Mouse (Mus musculus) spleen, adult 2 months (tissue): ENCODE results near the gene Scube2. TPM values are rescaled to one million over a fixed set of nuclear protein-coding genes. Genes with fewer than 3 reads are reported as not detected.

ENCODE experiments used
- DNase-seq, 2 experiments: peaks; one replicate each; pipeline versions ENCODE4 v3.0.0 to v3.0.0-alpha.2; 2012 to 2021; ENCODE audit warnings: low spot score in 2 of 2, low read depth in 1 of 2
- H3K27ac ChIP-seq: fragments of 200-500 bp; 2 replicates; pipeline ENCODE4 v1.5.1; 2012; ENCODE audit warnings: low read length, inconsistent platforms; ENCODE audit not compliant: insufficient read depth
- H3K27me3 ChIP-seq: fragments of 200-500 bp; 2 replicates; pipeline ENCODE4 v1.6.1; 2012; ENCODE audit warnings: mild to moderate bottlenecking, moderate library complexity, low read length, inconsistent platforms; ENCODE audit not compliant: control insufficient read depth, insufficient read depth
- H3K36me3 ChIP-seq: fragments of 200-500 bp; 2 replicates; pipeline ENCODE4 v1.6.1; 2012; ENCODE audit warnings: mild to moderate bottlenecking, low read length, inconsistent platforms; ENCODE audit not compliant: control insufficient read depth, insufficient read depth
- H3K4me1 ChIP-seq: fragments of 200-500 bp; 2 replicates; pipeline ENCODE4 v1.6.1; 2011; ENCODE audit warnings: inconsistent platforms; ENCODE audit not compliant: control insufficient read depth, insufficient read depth, insufficient read length
- H3K4me3 ChIP-seq: fragments of 200-500 bp; 2 replicates; pipeline ENCODE4 v1.5.1; 2011; ENCODE audit warnings: mild to moderate bottlenecking, inconsistent platforms; ENCODE audit not compliant: insufficient read depth, insufficient read length; ENCODE audit errors: extremely low read depth
- CTCF ChIP-seq: fragments of 200-500 bp; IDR thresholded peaks from 2 replicates; pipeline ENCODE4 v1.5.1; 2011; ENCODE audit warnings: mild to moderate bottlenecking, inconsistent platforms; ENCODE audit not compliant: insufficient read depth, insufficient read length, insufficient replicate concordance; ENCODE audit errors: extremely low read depth
- POLR2A ChIP-seq: fragments of 200-500 bp; IDR thresholded peaks from 2 replicates; pipeline ENCODE4 v1.6.1; 2011; ENCODE audit warnings: low read depth, low read length, inconsistent platforms
- WGBS: fragments of 180-500 bp; shearing (Covaris S2); methylation state at CpG from one replicate; pipeline ENCODE4 v1.1.7; 2018; 5-methylcytosine and 5-hydroxymethylcytosine counted together
- polyA plus RNA-seq: library from polyadenylated mRNA; depleted of rRNA; stranded (reverse); fragments of >200 nt; gene quantifications from 2 replicates; pipeline ENCODE4 v1.2.3, GENCODE M21; 2012

Gene Scube2
- polyA plus RNA-seq, 1 experiment: 0.22 TPM

DNA sequence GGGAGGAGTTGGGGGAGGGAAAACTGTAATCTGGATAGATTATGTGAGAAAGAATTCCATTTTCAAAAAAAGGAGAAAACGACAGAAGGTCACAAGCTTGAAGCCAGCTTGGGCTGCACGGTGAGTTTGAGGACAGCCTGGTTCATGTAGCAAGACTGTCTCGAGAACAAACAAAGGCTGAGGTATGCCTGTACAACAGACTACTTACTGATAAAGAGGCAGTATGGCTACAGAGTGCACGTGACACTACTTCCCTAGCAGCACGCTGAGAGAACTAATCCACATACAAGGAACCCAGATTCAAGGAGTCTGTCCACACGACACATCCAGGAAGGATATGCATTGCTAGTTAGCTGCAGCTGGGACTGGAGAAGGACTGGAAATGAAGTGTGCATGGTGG lies 6.1 kb downstream of the Scube2 start:
- H3K4me1 ChIP-seq: no peaks in the 10 kb centered on the region
- H3K36me3 ChIP-seq: no peaks in the 10 kb centered on the region
- no peak overlapping the region for H3K4me3 ChIP-seq
- TF ChIP-seq CTCF (no peak), POLR2A (no peak)
- WGBS: 51% methylated on average over 6 of the region's 6 CpGs
- H3K27ac ChIP-seq: no peak overlapping the region
- no peak for DNase-seq
- no peaks in the 10 kb centered on the region for H3K27me3 ChIP-seq

DNA sequence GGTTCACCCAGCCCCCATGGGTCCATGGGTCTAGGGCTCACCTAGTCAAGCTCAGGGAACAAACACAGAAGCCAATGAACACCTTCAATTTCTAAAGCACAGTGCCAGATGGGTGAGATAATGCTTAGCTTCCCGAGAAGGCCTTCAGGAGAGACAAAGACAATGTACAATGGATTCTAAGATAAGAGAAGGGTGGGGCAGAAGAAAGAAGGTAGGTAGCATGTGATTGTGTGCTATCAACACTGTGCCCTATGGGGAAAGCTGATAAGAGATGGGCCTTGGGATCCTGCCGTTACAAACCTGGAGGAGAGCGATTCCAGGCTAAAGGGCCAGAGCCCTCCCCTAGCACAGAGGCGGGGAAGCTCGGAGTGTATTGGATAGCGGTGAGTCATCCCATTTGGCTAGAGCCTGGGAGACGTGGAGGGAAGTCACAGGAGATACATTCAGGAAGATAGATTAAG lies 12.7 kb downstream of the Scube2 start:
- no peak for DNase-seq
- no peaks in the 10 kb centered on the region for H3K27me3 ChIP-seq
- no peak overlapping the region for H3K27ac ChIP-seq
- 68% methylated on average over 7 of the region's 7 CpGs for WGBS
- TF ChIP-seq POLR2A (no peak), CTCF (no peak)
- H3K4me1 ChIP-seq: no peaks in the 10 kb centered on the region
- no peaks in the 10 kb centered on the region for H3K36me3 ChIP-seq
- H3K4me3 ChIP-seq: no peak overlapping the region

DNA sequence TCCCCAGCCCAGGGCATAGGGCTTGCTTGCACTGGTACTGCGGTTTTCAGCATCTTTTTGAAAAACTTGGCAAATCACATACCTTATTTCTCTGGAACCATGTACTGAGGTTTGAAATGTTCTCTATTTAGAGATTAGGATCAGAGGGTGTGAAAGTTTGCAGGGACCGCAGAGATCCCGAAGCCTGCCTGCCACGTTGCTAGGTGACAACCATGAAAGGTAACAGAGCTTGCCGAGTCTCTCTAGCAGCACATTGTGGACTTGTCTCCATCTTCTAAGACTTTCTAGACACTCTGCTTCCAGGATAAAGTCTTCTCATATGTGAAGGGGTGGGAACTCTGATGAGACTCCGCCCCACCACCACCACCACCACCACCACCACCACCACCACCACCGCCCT lies 13.5 kb downstream of the Scube2 start:
- TF ChIP-seq POLR2A: no peak
- TF ChIP-seq CTCF: no peak
- DNase-seq: no peak
- H3K27ac ChIP-seq: no peak overlapping the region
- no peaks in the 10 kb centered on the region for H3K36me3 ChIP-seq
- no peak overlapping the region for H3K4me3 ChIP-seq
- no peaks in the 10 kb centered on the region for H3K27me3 ChIP-seq
- WGBS: 90% methylated on average over 7 of the region's 7 CpGs
- no peaks in the 10 kb centered on the region for H3K4me1 ChIP-seq

DNA sequence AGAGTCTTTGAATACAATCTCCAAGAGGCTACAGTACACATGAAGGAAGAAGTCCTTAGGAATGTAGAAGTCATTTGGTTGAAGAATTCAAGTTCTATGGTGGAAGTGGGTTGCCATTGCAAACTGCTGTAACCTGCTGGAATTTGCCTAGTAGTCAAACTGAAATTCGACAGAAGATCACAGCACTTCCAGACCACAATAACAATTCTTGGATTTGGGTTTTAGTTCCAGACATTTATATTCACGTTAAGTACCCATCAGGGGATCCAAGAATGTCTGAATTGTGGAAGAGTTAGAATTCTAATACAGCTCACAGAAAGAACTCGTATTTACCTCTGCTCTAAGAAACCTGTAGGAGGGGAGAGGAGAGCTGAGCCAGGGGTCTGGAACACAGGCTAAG lies 14.9 kb downstream of the Scube2 start:
- no peaks in the 10 kb centered on the region for H3K36me3 ChIP-seq
- TF ChIP-seq POLR2A: no peak
- no peak for TF ChIP-seq CTCF
- no peak overlapping the region for H3K27ac ChIP-seq
- no peaks in the 10 kb centered on the region for H3K4me1 ChIP-seq
- H3K4me3 ChIP-seq: no peak overlapping the region
- no peak for DNase-seq
- WGBS: 85% methylated on average over 3 of the region's 3 CpGs
- H3K27me3 ChIP-seq: no peaks in the 10 kb centered on the region

DNA sequence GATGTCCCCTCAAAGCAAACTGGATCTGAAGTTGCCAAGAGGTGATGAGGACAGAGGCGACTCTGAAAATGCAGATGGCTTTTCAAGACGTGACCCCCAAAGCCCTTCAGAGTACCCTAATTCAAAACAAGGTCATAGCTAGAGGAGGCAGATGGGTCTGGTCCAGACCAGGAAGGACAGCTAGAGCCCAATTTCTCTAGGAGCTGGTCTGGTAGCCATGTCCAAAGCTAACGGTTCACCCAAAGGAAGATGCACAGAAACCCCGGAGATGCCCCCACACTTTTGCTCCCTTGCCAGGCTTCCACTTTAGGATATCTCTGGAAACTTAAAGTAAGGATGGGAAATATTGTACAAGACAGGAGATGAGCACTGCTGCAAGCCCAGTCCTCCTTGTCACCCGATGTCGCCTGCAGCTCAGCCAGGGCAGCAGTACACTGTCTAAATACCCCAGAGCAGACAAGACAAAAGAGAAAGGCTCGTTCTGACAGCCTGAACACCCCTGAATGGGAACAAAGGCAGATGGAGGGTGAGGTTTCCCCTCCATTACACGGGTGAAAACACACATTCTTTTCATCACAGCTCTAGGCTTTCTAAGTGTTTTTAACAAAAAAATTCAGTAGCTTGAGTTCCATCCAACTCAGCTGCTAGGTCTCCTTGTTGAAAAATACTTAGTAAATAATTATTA lies 15.6 kb downstream of the Scube2 start:
- TF ChIP-seq CTCF (no peak), POLR2A (no peak)
- no peak overlapping the region for H3K4me3 ChIP-seq
- no peak overlapping the region for H3K27ac ChIP-seq
- H3K27me3 ChIP-seq: no peaks in the 10 kb centered on the region
- DNase-seq: no peak
- no peaks in the 10 kb centered on the region for H3K36me3 ChIP-seq
- 78% methylated on average over 8 of the region's 8 CpGs for WGBS
- H3K4me1 ChIP-seq: no peaks in the 10 kb centered on the region

DNA sequence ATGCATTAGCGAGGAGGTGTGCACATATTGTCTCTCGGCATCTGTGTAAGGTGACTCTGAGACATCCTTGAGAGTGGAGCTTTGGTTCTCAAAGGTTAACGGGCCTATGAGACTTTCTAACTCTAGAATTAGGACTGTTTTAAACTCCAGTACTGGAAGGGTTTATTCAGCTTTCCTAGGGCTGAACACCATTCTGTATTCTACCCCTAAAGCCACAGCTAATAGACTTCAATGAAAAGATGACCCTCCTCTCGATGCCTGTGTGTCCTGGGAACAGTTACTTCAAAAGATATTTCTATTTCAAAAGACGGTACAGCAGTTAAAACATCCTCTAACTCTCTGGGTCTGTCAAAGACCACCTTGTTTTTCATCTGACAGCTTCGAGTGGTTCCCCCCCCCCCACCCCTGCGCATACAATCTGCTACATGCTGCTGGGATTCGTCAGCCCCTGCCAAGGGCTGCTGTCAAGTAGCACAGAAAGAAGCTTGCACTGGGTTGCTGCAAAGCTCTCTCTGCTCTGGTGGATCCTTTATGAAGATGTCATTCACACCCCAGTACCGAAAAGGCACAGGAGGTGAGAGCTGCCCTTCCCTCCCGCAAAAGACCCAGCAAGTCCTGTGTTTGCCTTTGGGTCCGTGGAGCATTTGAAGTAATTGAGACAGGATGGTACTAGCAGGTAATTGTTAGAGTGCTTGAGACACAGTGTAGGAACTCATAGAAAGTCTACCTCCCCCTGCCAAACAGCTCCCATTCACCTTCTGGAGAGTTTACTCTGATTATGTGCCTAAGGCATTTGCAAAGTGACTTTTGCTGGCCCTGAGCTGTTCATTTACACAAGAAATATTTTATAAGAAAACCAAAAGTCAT lies 16.4 kb downstream of the Scube2 start:
- Histone ChIP-seq H3K27ac (no peak overlapping the region), H3K27me3 (no peaks in the 10 kb centered on the region), H3K4me3 (no peak overlapping the region), H3K4me1 (no peaks in the 10 kb centered on the region), H3K36me3 (no peaks in the 10 kb centered on the region)
- TF ChIP-seq POLR2A: no peak
- no peak for TF ChIP-seq CTCF
- no peak for DNase-seq
- WGBS: 73% methylated on average over 11 of the region's 11 CpGs
